Mouse (Mus musculus) liver, postnatal 0 days (tissue): ENCODE results near the gene Eif4h.

Experiments used
- CTCF ChIP-seq: sonication (generic); IDR thresholded peaks from 2 replicates; pipeline ENCODE4 v1.5.1; 2016; ENCODE audit warnings: antibody characterized with exemption, low read depth
- EP300 ChIP-seq: IDR thresholded peaks from 2 replicates; pipeline ENCODE4 v1.6.1; 2016; ENCODE audit warnings: antibody characterized with exemption, low read depth, mild to moderate bottlenecking

DNA sequence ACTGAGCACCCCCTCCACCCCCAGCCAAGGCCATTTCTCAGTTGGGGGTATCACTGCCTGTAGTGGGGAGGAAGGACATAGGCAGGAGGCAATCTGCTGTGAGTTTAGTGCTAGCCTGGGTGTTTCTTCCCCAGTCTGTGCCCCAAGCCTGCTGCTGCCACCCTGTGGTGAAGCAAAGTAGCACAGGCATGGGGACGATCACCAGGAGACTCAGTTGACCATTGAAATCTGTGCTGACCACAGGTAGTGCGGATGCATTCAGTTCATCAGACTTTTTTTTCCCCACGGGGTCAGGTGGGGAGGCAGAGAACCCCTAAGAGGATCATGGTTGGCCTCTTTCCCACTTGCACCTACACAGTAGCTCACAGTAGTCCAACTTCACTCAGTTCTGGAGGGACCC is 22.2 kb downstream of the Eif4h start:
- TF ChIP-seq EP300 (no peak), CTCF (peak; percentile 95)
